Mouse (Mus musculus) v-Abl transformed pro-B cells (cell line): ENCODE results near the gene Psme4.
"Not testable (repeated sequence)": the region's sequence is repeated elsewhere in the genome, so short reads cannot be mapped to it uniquely, and the experiment has no call there.

ENCODE experiments used
- in situ Hi-C, 2 experiments: fragments of 400-800 bp; cut with MboI; formaldehyde crosslinking; loops; one replicate each; pipeline ENCODE4 v1.15.1; 2025; ENCODE audit not compliant: unreplicated experiment in 2 of 2

Gene Psme4

DNA sequence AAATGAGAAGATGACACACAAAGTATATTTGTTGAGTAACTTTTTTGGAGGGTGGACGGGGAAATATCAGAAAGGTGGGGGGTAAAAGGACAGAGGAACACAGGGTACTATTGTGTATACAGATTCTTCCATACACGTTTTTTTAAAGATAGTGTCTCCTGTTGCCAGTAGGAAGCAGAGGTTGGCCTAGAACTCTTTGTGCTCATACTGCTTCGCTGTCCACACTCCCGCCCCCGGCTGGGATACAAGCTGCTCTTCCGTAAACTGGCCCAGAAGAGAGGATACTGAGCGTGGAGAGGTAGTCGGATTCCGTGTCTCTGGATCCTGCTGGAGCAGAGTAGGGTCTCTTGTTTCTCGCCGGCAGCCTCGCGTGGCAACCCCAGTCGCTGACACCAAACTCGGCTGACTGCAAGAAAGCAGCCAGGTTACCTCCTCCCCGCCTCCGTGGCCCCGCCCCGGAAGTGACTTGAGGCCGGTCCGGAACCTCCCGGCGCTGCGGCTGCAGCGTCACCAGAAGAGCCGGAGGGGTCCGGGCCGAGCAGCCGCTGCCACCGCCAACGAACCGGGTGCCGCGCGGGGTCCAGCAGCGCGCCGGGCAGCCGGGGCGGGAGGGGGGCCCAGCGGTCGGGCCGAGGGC lies at the start of gene Psme4:
TSS of gene Psme4 (plus strand) at position 460 of the 637 bp plus-strand sequence.
- in situ Hi-C loops = no loop called here

DNA sequence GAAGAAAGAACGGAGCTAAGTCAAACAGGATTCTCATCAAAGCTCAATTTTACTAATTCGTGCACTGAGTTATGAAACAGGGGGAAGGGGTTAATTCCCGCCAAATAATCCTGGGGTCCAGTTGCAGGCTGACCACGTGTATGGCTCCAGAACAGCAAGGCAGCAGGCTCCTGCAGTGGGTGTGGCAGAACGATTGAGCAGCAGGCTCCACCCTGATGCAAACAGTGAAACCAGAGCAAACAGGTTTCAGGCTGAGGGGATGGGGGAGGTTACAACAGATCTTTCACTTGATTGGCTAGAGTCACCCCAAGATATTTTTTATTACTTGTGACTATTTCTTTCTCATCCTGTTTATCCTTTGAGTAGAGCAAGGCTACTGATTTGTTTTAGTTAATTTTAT lies 48.1 kb upstream of the Psme4 start:
- in situ Hi-C loops = no loop called here

DNA sequence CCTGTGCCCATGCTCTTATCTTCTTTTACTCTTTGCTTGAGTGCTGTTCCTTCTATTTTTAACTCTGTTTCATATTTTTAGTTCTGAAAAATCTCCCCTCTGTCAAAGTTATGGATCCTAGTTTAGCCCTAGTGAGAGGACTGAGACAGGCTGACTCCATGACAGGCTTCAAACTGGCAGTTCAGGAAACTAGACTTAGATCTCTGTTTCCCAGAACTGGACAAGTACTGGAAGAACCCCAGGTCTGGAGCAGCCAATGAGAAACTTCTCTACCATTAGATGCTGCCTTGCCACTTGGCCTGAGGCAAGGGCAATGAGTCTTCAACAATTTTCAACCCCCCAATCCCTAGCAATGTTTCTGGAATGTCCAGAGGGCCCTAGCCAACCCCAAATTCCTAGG lies 40.8 kb upstream of the Psme4 start:
- in situ Hi-C loops = no loop called here

DNA sequence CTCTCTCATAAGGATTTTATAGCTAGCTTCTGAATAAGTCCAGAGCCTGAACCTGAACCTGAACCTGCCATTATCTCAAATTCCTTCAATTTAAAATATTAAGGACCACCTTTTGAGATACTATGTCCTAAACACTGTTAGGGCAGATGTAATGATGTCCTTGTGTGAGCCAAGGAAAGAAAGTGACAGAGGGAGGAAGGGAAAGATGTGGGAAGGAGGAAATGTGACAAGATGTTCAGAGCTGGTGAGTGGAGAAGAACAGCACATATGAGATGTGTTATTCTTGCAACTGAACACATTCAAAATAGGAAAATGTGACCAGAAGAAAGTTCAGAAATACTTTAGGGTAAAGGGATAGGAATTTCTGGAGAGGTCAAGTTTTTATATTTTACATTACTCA lies 38.1 kb upstream of the Psme4 start:
- in situ Hi-C loops = no loop called here

DNA sequence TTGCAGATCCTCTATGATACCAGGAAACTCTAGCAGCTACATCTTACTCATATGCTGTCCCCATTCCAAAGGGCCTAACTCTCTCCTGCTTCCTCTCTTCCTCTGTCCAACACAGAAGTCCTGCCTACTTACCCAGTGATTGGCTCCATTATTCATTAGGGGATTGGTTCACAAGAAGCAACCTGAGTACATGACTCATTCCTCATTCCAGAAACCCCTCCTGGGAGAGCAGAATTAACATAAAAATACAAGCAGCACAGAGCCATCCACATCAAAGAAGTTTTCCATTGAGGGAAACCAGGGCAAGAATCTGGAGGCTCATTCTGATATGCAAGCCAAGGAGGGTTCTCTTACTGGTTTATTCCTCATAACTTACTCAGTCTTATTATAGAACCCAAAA lies 27.5 kb upstream of the Psme4 start:
- in situ Hi-C loops = no loop called here

DNA sequence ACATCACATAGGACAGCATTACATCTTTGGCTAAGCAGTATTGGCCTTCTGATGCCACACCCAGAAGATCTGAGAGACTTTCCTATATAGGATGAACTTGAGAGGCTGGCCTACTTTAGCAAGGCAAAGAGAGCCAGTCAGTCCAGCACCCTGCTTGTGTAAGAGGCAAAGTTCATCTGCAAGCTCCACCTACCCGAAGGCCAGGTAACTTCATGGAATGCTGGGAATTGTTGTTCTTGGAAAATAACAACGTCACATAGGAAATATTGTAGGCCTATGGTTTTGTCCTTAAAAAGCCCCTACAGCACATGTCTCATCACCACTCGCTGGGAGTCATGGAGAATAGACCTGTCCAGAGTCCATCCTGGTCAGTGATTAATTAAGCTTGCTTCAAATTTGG lies 22.6 kb upstream of the Psme4 start:
- in situ Hi-C loops = no loop called here

DNA sequence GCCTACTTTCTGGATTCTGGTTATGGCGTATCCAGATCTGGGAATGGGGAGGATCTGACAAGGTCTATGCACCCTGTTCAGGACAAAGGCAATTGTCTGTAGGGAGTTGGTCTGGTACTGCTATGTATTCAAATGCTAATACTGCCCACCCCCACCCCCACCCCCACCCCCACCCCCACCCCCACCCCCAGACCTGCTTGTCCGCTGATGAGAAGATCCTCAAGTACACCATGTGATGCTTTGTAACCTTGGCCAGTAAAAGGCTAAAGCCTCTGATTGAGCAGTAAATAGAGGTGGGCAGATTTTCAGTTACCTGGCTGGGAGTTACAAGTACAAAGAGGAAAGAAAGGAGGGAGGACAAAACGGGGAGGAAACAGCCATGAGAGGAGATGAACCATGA lies 21.9 kb upstream of the Psme4 start:
- in situ Hi-C loops = no loop called here

DNA sequence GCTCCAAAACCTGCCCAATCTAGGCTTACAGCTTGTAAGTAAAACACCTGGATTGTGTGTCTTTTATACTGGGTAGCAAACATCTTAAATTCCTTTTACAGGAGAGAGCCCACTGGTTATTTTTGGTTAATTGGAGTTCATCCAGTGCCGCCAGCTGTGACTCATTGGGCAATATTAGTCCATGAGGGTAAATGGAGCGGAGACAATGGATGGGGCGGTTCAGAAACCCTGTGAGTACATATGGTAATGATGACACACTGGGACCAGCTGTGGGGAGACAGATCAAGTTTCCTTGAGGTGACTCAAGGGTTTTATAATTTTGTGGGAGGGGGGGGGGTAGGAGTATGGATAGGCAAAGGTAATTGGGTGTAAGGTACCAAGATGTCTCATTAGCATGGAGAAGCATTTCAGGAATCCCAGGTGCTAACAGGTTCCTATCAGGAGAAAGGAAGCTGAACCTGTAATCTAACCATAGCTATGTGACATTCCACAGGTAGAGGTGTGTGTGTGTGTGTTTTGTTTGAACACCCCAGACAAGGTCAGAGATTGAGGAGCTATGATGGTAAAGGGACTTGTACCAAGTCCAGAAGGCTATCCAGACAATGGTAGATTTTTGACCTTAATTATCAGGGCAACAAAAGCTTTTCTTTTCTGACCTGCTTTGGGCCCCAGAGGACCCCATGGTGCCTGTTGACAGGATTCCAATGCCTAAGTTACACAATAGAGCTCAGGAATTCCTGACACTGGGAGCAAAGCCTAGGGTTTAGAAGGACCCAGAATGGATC lies 21.3 kb upstream of the Psme4 start:
- in situ Hi-C loops = no loop called here

DNA sequence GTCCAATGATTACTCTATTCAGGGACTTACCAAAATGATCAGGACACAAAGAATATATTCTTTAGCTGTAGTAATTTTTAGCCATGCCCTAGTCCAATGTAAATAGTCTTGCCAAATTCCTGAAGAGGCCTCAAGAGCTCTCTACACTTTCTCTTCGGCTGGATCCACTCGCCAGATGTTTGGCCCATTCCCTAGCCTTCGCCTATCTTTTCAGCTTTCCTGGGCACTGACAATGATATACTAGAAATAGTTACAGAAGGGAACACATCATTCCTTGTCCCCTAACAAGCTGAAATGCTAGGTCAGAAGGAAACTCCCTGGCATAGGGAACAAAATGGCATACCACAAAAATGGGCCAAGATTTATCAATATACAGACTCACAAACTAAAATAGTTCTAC lies 18.6 kb upstream of the Psme4 start:
- in situ Hi-C loops = no loop called here

DNA sequence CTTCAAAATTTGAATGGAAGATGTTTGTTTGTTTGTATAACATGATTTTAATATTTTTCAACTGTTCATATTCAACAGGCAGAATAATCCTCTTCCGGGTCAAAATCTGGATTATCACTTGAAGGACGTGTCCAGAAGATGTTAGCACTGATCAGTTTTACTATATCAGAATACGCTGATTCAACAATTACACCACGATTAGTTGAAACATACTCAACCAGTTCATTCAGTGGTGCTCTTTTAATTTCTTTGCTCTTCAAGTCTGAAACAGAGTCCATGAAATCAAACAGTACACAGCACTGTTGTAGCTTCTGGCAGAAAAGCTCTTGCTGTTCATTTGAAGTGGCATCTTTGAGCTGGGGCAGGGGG lies 17.1 kb upstream of the Psme4 start:
- in situ Hi-C loops = not testable (repeated sequence)

DNA sequence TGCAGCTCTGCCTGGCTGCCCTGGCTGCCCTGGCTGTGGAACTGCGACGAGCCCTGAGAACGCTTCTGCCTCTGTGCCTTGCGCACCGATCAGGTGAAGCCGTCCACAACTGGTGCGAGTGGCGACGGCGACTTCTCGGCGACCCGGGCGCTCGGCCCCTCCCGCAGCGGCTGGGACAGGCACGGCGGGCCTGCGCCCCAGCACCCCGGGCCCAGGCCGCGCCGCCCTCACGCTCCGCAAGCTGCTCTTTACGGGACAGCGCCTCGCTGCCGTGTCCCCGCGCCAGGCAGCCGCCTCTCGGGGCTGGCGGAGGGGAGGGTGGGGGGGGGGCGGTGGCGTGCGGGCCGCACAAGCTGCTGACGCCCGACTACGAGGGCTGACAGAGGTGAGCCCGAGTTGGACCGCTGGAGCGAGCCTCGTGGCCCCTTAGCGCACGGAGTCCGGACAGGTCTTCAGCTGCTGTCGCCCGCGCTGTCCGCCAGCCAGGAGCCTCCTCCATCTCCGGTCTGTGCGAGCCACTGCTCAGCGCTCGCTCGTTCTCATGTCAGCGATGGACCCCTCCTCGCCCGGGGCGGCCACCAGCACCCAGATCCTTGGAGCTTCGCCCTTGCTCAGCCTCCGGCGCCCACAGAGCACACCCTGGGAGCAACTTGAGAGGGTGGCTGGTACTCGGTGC lies 16.5 kb upstream of the Psme4 start:
- in situ Hi-C loops = no loop called here

DNA sequence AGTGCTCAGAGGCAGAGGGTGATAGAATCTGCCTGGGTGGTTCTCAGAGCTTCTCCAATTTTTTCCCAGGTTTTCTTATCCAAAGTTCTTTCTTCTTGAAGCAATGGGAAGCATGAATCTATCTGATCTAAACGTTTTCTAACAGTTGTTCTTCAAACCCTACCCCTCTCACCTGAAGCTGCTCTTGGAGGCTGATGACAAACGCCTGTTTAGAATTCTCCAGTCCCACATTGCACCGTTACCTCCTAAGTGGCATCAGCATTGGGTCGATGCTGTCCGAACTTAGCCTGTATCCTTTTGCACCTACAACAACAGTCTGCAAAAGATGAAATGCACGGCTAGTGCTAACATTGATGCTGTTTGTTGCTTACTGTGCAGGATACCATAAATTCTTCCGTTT lies 10.1 kb upstream of the Psme4 start:
- in situ Hi-C loops = no loop called here

DNA sequence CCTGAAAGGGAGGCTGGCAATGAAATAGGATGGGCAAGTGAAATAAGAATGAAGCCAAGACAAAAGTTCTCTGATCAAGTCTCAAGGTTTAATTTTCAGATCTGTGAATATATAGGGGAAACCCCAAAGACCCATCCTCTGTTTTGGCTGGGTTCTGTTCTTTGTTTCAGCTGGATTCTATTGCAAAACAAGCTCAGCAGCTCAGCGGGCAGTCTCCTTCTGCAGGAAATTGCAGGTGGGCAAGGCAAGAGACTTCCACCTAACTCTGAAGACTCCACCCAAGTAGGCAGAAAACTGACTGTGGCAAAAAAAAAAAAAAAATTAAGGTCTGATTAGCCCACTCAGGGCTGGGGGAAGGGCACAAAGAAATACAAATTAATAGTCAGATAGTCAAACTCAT lies 9.6 kb upstream of the Psme4 start:
- in situ Hi-C loops = no loop called here

DNA sequence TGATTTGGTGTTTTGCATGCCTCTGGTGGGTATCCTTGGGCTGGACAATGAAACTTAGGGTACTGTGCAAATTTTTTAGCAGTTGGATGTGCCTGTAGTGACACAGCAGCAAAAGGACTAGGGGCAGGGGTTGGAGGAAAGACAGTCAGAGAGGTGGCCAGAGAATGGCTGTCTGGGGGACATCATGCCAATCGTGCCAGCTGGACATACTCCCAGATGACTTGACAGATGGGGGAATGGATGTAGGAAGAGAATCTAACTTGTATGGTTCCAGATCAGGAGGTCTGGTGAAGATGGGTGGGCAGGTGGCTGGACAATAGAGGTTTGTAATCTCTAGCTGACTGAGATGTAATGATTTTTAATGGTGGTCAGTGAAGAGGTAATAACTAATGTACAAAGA lies 6.5 kb upstream of the Psme4 start:
- in situ Hi-C loops = no loop called here

DNA sequence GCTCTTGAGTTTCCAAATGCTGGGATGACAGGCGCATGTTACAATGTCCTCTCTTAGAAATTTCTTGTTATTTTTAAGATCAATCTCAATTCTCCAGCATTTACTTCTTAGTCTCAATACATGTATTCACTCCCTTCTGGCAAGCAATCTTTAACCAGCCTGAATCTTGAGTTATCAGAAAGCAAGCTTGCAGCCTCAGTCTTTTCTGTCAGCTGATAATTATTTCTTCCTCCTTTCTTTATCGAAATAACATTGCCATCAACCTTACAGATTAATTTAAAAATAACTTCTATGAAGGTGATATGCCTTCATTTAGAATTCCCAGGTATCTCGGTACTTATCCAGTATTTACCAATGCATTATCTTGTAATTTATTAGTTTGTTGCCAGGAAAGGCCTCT lies 709 bp upstream of the Psme4 start:
- in situ Hi-C loops = no loop called here

DNA sequence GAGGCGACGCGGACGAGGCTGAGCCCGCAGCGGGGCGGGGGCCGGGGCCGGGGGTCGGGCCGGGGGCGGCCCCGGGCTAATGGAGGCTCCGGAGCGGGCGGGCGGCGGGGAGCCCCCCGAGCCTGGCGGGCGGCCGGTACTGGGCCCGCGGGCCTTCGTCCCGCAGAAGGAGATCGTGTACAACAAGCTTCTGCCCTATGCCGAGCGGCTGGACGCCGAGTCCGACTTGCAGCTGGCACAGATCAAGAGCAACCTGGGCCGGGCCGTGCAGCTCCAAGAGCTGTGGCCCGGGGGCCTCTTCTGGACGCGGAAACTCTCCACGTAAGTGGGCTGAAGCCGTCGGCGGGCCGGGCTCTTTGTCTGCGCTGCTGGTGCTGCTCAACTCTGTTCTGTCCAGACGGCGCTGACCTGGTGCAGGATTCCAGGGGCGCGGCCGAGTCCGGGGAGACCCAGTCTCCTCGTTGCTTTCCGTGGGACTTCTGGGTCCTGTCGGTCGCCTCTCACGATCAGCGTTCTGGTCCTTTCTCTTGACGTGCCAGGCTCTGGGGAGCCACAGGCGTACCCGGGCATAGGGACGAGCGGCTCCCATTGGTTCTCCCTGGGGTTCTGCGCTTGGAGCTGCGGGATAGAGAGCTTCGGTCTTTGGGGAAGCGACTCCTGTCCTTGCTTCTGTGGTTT lies 517 bp downstream of the Psme4 start:
- in situ Hi-C loops = no loop called here

DNA sequence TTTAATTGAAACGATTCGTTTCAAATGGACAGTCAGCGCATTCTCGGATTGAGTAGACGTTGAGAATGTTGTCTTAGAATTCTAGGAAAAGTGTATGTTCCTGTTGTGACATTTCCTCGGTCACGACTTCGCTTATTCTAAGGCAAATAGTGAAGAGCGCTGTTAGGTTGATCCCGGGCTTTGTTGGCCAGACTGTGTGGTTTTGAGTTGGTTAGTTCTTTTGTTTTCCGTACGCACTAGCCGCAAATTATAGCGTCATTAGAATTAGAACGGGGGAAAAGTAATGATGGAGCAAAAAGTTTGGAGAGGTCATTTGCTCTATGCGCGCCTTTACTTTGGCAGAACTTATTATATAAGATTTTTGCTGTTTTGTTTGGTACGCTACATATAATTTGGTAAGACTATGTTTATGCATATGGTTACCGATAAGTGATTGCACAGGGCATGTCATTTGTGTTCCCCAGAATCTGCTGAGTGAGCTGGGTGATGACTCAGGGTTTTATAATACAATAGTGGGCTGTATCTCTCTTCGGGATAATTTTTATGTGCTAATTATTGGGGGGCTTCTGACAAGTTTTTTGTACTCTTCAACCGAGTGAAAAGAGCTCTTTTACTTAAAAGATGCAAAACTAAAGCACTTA lies 1.4 kb downstream of the Psme4 start:
- in situ Hi-C loops = no loop called here

DNA sequence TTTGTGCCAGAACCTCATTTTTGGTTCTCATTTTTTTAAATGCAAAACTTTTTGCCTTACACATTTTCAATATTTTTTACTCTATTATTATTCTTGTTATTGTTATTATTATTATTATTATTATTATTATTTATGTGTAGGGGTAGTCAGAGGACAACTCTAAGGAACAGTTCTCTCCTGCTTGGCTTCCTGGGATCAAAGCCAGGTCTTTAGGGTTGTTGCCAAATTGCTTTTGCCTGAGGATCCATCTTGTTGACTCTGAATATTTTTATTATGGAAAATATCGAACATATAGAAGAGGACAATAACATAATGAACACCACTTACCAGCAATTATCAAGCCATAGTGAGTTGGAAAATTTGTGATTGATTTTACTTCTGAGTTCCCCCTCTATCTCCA lies 3.1 kb downstream of the Psme4 start:
- in situ Hi-C loops = no loop called here

DNA sequence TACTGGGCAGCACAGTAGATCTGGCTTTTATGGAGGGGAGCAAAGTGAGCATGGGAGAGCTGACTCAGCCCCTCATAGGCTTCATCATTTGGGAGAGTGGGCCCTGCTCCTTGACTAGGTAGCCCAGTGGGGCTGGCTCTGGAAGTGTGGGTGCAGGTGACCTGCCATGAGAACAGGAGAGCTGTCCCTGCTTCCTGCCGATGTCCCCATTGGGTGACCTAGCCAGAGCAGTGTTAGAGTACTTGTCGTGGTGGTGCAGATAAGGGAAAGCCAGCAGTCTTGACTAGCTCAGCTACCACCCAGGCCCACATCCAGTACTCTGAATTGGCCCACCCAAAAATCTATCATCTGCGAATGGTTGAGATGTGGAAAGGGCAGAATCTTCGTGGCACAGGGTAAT lies 6.0 kb downstream of the Psme4 start:
- in situ Hi-C loops = no loop called here

DNA sequence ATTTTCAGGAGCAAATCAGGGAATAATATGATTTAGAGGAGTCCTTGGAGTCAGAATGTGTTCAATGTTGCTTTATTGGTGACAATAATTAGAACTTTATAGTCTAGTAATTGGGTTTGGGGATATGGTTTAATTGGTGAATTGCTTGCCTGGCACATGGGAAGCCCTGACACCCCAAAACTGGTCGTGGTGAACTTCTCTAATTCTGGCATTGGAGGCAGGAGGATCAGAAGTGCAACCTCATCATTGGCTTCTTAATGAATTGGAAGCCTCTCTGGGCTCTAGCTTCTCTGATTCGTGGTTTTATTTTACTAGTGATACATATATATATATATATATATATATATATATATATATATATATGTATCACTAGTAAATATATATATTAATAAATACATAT lies 9.4 kb downstream of the Psme4 start:
- in situ Hi-C loops = no loop called here

DNA sequence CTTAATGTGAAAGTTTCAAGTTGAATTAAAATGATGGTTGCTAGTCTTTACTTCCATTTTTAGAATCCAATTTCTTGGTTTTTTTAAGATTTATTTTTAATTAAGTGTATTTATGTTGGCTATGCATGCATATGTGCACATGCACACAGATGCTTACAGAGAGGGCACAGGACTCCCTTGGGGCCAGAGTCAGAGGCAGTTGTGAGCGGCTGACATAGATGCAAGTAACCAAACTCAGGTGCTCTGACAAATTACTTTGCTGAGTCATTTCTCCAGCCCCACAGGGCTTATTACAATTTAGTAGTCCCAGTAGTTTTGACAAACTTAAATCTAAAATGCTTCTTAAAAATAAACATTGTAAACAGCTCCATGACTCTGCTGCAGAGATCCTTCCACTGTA lies 10.1 kb downstream of the Psme4 start:
- in situ Hi-C loops = no loop called here
